Mouse (Mus musculus) lung, postnatal 0 days (tissue): ENCODE measurements around the gene Rplp0.

Experiments used
- CTCF ChIP-seq: IDR thresholded peaks from 2 replicates; pipeline ENCODE4 v1.5.1; 2016; ENCODE audit warnings: antibody characterized with exemption, mild to moderate bottlenecking
- EP300 ChIP-seq: IDR thresholded peaks from 2 replicates; pipeline ENCODE4 v1.6.1; 2016; ENCODE audit warnings: antibody characterized with exemption, mild to moderate bottlenecking, control low read depth

GRCm38 (mm10) chr5:115516908-115517307 is 42.4 kb upstream of the Rplp0 start:
- TF ChIP-seq CTCF (no peak), EP300 (no peak)
